Mouse (Mus musculus): ENCODE data around the gene 4930432M17Rik.

4930432M17Rik gene

GRCm38 (mm10) chr3:121707106-121707505, 36.5 kb downstream of the 4930432M17Rik start:
- in situ Hi-C loops (cut with MboI, MseI) = no loop called here

- in situ Hi-C loops (cut with MboI, MseI) = no loop called here
These were observed 40.5 kb downstream of the 4930432M17Rik start for GRCm38 (mm10) chr3:121710894-121711531.

GRCm38 (mm10) chr3:121712222-121712621, 41.7 kb downstream of the 4930432M17Rik start:
- in situ Hi-C loops (cut with MboI, MseI) = no loop called here

GRCm38 (mm10) chr3:121713151-121713701, 42.7 kb downstream of the 4930432M17Rik start:
- in situ Hi-C loops (cut with MboI, MseI) = no loop called here

- in situ Hi-C loops (cut with MboI, MseI) = no loop called here
These were observed 43.3 kb downstream of the 4930432M17Rik start for GRCm38 (mm10) chr3:121713816-121714215.

GRCm38 (mm10) chr3:121714461-121714860, 43.9 kb downstream of the 4930432M17Rik start:
- in situ Hi-C loops (cut with MboI, MseI) = no loop called here

GRCm38 (mm10) chr3:121715336-121715735, 44.8 kb downstream of the 4930432M17Rik start:
- in situ Hi-C loops (cut with MboI, MseI) = no loop called here

GRCm38 (mm10) chr3:121715741-121716459, 45.3 kb downstream of the 4930432M17Rik start:
- in situ Hi-C loops (cut with MboI, MseI) = no loop called here

- in situ Hi-C loops (cut with MboI, MseI) = no loop called here
These were observed 45.9 kb downstream of the 4930432M17Rik start for GRCm38 (mm10) chr3:121716480-121716879.

- in situ Hi-C loops (cut with MboI, MseI) = no loop called here
These were observed 48.1 kb downstream of the 4930432M17Rik start for GRCm38 (mm10) chr3:121718679-121719078.

GRCm38 (mm10) chr3:121719701-121720100, 49.1 kb downstream of the 4930432M17Rik start:
- in situ Hi-C loops (cut with MboI, MseI) = loop anchor here (5.0 kb wide), 1 partner anchor 172 kb away; no protein-coding TSS in a partner anchor

- in situ Hi-C loops (cut with MboI, MseI) = loop anchor here (5.0 kb wide), 1 partner anchor 174 kb away; no protein-coding TSS in a partner anchor
These were observed 50.5 kb downstream of the 4930432M17Rik start for GRCm38 (mm10) chr3:121720801-121721690.

GRCm38 (mm10) chr3:121721691-121722070, 51.1 kb downstream of the 4930432M17Rik start:
- in situ Hi-C loops (cut with MboI, MseI) = loop anchor here (5.0 kb wide), 1 partner anchor 174 kb away; no protein-coding TSS in a partner anchor

GRCm38 (mm10) chr3:121722971-121723844, 52.6 kb downstream of the 4930432M17Rik start, which contains the start of gene F3:
Gene F3 (plus strand): TSS chr3:121723537.
- in situ Hi-C loops (cut with MboI, MseI) = loop anchor here (5.0 kb wide), 1 partner anchor 176 kb away; no protein-coding TSS in a partner anchor

GRCm38 (mm10) chr3:121723968-121724524, 53.5 kb downstream of the 4930432M17Rik start:
- in situ Hi-C loops (cut with MboI, MseI) = loop anchor here (5.0 kb wide), 1 partner anchor 177 kb away; no protein-coding TSS in a partner anchor

GRCm38 (mm10) chr3:121724553-121724952, 54.0 kb downstream of the 4930432M17Rik start:
- in situ Hi-C loops (cut with MboI, MseI) = loop anchor here (5.0 kb wide), 1 partner anchor 177 kb away; no protein-coding TSS in a partner anchor

- in situ Hi-C loops (cut with MboI, MseI) = loop anchor here (25.0 kb wide), 1 partner anchor 413 kb away; no protein-coding TSS in a partner anchor
These were observed 55.1 kb downstream of the 4930432M17Rik start for GRCm38 (mm10) chr3:121725651-121726050.

GRCm38 (mm10) chr3:121729678-121730077, 59.1 kb downstream of the 4930432M17Rik start:
- in situ Hi-C loops (cut with MboI, MseI) = loop anchor here (25.0 kb wide), 1 partner anchor 417 kb away; no protein-coding TSS in a partner anchor
